Mouse (Mus musculus) lung, postnatal 10 days (tissue): ENCODE data around the gene Pld6.
A peak's percentile ranks its signal among the peaks of the same experiment; 100 is the strongest.

Experiments used
- DNase-seq: peaks from one replicate; pipeline ENCODE4 v3.0.0; 2021

Gene Pld6

DNA sequence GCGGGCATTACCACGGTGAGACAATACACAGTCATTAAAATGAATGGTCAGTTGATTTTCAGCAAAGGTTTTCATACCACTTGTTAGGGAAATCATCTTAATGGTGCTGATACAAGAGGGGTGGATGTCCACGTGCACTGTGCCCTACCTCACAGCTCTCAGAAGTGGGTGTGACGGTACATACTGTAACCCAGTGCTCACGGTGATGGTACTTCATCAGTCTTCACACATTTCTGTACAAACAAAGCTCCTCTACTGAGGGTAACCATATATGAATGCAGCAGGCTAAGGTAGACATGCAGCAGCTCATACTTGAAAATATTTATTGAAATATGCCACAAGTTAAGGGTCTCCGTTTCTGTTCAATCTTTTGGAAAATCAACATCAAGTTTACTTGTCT is 3.9 kb downstream of the Pld6 start:
- DNase-seq, result no peak

DNA sequence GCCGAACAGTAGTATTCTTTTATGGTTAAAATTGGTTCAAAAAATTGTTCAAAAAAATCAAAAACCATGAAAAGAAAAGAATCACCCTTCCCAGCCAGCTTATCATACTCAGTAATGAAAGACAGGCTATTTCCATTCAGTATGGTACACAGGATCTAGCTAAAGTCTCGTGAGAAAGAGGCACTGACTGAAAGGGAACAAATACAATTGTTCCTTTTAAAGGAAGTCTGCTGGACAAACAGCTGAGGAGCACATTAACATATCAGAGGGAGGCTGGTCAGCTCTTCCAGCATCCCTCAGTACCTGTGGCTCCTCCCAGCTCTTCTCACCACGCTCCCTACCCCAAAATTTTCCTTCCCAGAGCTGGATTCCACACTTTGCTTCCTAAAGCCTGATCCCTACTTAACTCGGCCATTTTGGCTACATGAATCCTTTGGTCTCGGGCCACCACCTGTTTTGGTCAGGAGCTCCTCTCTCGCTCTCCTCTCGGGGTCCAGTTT is 5.3 kb downstream of the Pld6 start:
- DNase-seq, result no peak

DNA sequence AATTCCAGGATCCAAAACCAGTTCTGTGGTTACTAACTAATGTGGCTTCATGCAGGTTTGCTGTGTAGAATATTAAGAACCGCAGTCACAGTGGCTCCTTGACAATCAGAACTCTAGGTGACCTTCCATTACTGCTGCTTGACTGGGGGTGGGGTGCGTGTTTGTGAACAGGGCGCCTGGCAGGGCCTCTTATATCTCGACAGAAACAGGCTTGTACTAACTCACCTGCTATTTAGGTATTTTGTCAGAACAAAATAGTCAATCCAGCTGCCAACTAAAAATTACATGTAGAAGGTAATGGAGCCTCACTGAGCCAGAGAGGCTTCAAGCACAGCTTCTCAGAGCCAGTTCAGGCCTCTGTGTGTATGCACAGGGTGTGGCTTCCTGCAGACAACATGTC is 7.2 kb downstream of the Pld6 start:
- no peak for DNase-seq

DNA sequence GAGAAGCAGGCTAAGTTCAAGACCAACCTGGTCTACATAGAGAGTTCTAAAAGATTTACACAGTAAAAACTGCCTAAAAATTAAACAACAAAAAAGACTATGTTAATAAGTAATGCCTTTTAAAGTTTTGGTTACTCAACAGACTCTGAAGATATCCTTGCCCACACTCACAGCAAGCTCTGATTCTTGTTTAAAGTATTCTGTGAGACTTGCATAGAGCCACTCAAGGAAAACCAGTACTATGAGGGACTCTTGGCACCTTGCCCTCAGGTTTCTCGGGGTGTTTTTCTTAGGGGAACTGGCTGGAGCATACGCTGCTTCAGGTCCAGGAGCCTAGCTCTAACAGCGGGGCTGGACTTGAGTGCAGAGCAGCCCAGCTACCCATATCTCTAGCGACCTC is 8.0 kb downstream of the Pld6 start:
- DNase-seq, result peak; percentile 45

DNA sequence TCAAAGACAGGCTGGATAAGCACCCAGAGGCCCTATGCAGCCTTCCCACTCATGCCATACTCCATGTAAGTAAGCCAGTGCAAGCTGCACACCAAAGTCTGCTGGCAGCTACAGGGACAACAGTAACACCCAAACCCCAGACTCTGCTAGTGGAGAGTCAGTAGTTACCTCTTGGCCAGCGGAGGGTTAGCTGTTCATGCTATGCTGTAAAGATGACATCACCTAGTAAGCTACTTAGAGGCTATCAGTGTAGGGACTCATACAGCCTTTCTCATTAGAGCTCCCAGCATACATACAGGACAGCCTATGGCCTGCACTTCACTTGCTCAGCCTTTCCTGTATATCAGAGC is 8.6 kb downstream of the Pld6 start:
- DNase-seq, result no peak

DNA sequence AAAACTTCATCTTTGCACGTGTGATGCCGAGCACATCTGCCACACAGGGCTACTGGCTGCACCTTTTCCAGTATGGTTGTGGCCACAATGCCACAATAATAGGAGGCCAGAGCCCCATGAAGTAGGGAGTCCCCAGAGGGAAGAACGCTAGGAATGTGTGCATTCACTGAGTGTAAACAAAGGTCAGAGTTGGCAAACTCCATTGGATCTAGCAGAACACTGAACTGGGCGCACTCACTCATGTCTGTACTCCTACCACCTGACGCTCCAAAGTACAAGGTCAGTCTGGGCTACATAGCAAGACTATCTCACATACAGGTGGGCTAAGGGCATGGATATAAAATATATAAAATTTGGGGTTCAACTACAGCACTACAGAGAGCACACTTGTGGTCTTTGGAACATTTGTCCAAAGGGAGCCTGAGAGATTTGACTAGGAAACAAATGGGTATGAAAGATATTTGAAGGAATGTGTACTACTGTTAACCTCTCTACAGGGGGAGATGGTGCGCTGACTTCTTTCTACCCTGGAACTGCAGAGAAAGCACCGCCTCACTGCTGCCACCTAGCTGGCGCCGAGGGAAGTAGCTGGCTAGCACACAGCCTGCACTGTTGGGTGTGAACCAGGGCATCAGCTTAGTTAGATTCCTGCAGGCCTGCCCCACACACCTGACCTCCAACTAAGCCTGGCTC is 9.1 kb downstream of the Pld6 start:
- peak; percentile 88 for DNase-seq

DNA sequence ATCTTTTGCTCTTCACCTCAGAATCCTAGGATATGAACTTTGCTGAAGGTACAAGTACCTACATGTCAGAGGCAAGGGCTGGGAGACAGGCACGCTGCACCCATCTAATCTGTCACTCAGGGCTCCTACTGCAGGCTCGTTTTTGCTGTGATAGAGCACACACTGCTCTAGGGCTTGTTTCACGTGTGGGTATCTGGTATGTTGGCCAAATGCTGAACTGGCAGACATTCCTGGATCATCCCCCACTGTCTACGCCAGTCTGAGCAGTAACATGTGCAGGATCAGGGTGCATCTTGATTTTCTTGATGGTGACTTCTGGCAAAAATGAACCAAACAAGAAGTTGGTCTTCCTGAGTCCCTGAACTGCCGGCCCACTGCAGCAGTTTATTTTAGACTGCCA is 10.2 kb downstream of the Pld6 start:
- no peak for DNase-seq

DNA sequence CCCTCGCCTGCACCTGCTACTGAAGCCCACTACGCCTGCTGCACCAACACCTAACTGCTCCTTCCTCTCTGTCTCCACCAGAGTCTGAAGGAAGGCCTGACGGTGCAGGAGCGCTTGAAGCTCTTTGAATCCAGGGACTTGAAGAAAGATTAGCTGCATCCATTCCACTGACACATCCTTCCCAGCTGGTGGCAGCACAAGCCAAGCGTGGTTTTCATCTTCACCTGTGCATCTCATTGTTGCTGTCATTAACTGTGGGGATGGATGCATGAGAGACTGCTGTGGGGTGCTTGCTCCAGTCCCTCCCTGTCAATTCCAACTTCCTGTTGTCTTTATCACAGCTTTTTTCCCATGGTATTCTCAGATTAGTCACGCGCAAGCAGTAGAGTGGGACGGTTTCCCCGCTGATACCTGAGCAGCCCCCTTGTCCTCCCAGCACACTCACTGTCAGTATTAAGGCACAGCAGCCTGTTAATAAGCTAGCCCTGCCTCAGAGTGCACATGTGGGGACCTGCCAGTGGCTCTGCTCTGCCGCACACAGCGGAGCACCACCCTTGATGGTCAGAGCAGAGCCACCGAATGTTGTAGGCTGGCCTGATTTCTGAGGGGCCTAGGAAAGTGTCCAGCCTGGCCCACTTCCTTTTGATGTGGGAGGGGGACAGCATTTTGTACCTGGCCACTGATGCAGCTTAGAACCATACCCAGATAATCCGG is 11.9 kb downstream of the Pld6 start:
- DNase-seq, result no peak

DNA sequence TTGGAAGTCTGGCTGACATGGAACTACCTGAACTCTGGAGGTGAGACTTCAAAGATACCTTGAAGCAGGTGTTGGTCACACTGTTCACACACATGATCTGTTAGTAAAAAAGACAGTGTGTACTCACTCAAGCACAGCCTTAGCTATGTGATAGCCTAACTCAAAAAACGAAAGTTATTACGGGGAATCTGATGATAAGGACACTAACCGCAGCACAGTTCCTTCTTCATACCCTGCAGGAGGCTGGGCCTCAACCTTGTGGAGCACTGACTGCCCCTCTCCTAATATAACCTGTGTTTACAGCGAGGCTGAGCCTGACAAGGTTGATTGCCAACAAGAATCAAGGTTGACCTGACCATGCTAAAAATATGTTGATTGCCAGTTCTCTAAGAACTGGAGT is 12.9 kb downstream of the Pld6 start:
- no peak for DNase-seq

DNA sequence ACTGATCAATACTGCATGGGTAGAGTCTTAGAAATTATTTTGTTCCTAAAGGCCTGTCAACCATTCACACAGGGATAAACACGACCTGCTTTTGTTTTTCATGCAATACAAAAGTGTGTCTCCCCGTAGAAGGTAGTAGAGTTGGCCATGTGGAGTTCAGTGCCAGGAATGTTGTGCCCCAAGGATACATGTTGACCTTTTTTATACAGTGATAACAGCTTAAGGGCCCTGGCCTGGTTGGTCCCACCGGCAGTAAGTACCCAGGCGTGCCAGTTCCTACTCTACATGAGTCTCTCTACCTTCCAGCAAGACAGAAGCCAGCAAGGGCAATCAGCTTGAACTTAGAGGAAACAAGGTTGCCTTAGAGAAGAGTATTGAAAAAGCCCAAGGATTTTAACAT is 14.5 kb downstream of the Pld6 start:
- DNase-seq, result no peak

DNA sequence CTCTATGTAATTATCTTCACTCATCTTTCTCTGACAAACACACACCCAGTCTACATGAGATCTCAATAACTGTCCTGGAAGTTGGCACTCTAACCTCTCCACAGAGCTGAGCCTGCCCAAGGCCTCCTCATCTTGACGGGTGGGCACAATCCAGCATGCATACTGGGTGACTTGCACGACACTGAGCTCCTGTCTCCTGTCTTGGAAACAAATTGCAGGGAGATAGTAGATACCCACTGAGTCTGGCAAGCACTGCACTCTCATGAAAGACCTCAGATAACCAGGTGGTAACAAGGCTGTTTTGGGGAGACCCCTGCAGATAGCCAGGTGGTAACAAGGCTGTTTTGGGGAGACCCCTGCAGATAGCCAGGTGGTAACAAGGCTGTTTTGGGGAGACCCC is 15.2 kb downstream of the Pld6 start:
- no peak for DNase-seq

DNA sequence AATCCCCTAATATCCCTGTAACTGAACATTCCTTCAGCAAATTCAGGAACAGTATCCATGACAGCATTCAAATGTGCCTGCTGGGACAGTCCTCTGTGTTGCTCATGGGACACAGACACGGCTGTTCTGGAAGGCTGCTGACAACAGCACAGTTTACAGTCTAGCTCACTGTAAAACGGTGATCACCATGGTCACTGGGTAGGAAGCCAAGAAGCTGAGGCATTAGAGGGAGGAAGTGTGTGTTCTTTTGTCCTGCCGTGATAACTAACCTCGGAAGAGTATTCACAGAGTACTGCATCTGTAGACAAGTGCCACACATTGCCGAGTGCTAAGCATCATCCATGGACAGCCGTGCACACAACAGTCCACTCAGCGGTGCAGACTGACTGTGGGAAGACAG is 16.7 kb downstream of the Pld6 start:
- DNase-seq, result no peak

DNA sequence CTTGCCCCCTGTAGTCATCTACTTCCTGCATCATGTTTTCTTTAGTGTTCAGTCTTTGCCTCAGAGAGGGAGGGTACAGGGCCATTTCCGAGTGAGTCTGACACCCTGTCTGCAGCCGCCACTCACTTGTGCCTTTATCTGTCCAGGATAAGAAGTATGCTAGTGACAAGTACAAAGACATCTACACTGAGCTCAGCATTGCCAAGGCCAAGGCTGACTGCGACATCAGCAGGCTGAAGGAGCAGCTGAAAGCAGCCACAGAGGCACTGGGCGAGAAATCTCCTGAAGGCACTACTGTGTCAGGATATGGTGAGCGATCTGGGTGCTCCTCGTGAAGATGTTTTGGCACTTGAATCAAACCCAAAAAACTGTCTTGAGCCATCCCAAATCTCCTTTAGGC is 17.7 kb downstream of the Pld6 start:
- DNase-seq, result no peak

DNA sequence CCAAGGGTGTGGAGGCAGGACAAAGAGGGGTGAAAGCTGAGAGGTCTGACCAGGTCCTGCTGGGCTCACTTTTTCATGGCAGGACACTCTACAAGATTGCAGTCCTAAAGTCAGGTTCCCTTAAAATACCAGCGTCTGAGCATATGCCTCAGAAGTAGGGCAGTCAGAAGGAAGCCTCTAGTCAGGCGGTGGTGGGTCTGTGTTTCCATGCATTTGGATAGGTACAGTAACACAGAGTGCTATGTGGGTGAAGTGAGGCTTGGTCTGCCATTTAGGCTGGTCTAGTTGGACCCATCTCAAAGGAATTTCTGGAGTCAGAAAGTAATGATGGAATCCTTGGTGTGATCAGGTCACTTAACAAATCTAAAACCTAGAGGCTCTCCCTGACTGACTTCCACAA is 18.1 kb downstream of the Pld6 start:
- DNase-seq, result no peak

DNA sequence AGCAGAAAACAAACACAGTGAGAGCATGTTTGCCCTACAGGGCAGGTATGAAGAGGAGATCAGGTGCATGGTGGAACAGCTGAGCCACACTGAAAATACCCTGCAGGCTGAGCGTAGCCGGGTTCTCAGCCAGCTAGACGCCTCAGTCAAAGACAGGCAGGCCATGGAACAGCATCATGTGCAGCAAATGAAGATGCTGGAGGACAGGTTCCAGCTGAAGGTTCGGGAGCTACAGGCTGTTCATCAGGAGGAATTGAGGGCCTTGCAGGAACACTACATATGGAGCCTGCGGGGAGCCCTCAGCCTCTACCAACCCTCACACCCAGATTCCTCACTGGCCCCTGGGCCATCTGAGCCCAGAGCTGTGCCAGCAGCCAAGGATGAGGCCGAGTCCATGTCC is 26.6 kb downstream of the Pld6 start:
- DNase-seq, result no peak

DNA sequence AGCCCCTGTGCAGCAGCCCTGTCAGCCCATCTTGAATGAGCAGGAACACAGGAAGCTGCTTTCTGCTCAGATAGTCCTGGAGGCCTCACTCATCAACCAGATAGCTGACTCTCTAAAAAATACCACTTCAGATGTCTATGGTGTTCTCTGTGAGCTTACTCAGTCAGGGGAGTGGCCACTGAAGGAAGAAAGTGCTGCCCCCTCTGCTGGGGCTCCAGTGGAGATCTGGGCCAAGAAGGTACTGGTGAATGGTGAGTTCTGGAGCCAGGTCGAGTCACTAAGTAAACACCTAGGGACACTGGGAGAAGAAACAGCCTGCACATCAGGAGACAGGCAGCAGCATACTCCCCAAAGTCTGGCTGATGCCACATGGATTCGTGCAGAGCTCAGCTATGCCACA is 27.8 kb downstream of the Pld6 start:
- no peak for DNase-seq

DNA sequence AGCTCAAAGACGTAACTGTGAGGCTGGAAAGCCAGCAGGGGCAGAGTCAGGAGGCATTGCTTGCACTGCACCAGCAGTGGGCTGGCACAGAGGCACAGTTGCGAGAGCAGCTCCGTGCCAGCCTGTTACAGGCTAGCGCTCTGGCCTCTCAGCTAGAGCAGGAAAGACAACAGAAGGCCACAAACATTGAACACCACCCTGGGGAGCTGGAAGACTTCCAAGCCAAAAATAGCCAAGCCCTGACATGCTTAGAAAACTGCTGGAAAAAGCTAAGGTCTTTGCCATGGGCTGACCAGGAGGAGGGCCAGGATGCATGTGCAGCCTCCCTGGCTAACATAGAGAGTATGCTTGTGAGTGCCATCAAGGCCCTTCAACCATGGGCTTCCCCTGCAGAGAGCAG is 28.3 kb downstream of the Pld6 start:
- DNase-seq, result peak; percentile 75

DNA sequence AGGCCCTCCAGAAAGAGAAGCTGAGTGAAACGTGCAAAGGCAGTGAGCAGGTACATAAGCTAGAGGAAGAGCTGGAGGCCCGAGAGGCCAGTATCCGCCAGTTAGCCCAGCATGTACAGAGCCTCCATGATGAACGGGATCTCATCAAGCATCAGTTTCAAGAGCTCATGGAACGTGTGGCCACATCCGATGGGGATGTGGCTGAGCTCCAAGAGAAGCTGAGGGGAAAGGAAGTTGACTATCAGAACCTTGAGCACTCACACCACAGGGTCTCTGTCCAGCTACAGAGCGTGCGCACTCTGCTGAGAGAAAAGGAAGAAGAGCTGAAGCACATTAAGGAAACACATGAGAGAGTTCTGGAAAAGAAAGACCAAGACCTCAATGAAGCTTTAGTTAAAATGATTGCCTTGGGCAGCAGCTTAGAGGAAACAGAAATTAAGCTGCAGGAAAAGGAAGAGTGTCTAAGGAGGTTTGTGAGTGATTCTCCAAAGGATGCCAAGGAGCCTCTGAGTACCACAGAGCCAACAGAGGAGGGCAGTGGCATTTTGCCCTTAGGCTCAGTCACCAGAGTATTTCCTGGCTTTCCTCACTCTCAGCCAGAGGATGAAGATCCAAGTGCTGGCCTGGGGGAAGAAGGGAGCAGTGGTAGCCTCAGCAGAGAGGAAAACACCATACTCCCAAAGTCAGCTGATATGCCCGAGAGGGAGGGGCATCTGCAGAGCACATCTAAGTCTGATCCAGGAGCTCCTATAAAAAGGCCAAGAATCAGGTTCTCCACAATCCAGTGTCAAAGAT is 29.1 kb downstream of the Pld6 start:
- peak; percentile 41 for DNase-seq

DNA sequence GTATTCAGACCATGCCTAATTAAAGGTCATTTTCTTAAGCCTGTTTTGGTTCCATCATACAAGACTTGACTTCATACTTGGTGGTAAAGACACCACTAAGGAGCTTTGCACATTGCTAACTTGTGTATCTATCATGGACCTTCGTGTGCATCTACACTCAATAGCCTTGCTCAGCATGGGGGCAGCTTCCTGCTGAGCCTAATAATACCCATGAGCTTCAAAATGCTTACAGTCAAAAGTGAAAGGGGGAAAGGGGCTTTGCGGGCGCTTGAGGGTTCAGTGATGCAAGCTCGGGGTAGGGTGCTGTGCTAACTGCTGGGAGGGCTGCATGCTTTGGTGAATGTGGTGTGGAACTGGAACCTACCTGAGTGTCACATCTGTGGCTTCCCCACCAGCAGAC is 31.1 kb downstream of the Pld6 start:
- no peak for DNase-seq

DNA sequence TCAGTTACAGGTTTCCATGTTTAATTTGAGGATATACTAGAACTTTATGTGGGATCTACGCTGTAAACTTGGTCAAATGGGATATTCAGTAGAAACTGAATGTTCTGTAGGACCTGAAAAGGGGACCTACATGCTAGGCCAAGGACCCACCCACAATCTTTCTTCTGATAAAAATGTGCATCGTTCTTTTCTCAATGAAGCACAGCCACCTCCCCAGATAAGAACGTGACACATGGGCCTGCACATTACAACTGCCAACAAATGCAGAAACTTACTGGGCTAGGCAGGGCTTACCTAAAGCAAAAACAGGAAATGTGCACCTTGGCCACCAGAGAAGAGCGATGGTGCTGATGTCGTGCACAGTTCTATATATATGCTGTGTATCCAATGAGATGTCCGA is 32.9 kb downstream of the Pld6 start:
- DNase-seq, result no peak

DNA sequence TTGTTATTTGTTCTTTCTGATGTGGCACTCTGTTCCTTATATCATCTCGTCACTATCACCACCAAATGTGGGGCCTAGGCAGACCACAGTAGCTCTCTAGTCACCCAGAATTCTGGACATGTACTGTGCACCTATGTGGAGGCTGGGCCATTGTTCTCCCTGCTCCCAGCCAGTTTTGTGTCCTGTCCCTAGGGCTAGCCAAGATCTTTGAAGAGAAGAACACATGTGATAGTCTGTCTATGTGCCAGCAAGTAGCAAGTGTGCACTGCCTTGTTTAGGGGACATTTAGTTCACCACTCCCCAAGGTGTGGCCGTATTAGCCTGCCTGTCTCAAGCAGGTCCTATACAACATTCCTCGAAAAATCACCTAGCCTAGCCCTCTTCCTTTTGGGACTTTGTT is 38.4 kb downstream of the Pld6 start:
- no peak for DNase-seq

DNA sequence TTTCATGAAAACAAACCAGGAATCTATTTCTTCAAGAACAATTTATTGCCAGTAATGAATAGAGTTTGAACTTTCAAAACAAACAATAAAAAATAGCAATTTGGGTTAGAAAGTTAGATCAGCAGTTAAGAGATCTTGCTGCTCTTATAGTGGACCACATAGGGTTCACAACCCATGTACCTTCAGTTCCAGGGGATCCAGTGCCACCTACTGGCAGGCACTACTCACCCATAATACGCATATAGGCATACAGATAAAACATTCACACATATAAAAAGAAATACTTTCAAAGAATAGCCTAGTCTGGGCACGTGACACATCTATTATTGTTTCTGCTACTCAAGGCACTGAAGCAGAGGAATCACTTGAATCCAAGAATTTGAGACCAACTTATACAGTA is 40.8 kb downstream of the Pld6 start:
- DNase-seq, result peak; percentile 78

DNA sequence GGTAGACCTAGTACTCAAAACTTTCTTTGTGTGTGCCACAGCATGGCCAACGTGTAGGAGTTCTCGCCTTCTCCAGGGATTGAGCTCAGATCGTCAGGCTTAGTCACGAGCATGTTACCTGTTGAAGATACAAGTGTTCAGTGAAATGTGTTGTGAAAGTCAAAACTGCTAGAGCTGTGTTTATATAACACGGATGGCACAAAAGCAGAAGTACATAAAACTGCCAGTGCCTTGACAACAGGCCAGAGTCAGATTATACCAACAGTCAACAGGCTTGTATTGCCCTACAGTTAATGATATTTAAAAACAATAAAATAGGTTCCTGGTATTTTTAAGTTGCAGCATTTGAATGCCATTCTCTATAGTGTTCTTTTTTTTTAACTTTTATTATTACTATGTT is 41.6 kb downstream of the Pld6 start:
- no peak for DNase-seq

DNA sequence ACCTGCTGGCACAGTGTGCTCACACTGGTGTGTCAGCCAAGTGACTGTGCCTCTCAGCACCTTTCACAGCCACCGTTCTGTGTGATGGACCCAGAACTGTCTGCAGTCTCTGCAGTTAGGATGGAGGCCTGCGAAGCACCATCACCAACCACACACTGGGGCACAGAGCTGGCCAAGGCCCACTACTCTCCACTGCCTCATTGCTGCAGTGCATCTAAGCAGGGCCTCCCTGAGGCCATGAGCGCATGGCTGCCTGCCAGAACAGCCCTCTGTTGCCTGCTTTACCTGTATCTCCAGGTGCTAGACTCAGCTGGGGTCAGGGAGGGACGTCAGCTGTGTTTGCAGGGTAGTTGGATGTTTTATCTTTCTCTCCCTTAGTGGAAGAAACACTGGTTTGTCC is 43.1 kb downstream of the Pld6 start:
- no peak for DNase-seq
